Mouse (Mus musculus): Measurements from ENCODE around the gene Atxn7l1.

- no peak for TF ChIP-seq CHD2 (IDR thresholded peaks at IDR 0.05; ENCODE audit: low read depth, low read length)
- no peak for TF ChIP-seq ZC3H11A (IDR thresholded peaks at IDR 0.05; ENCODE audit: borderline replicate concordance, low read depth, low read length)
- TF ChIP-seq HCFC1 (IDR thresholded peaks at IDR 0.05; ENCODE audit: borderline replicate concordance, insufficient read depth, low read length) = no peak
- TF ChIP-seq ZNF384 (IDR thresholded peaks at IDR 0.05; ENCODE audit: low read depth, low read length) = no peak
Measured at GRCm38 (mm10) chr12:33218215-33218859, 70.8 kb downstream of the Atxn7l1 start.
